Mouse (Mus musculus): ENCODE data around the gene Celsr1. TPM values are rescaled to one million over a fixed set of nuclear protein-coding genes. Genes with fewer than 3 reads are reported as not detected.
A peak's percentile ranks its signal among the peaks of the same experiment; 100 is the strongest.

Celsr1 gene
- polyA plus RNA-seq, 1 experiment from 2014 or later: 3.9 TPM

- WGBS: 76% methylated on average over 10 of the region's 10 CpGs
- no peak overlapping the region for H3K4me2 ChIP-seq
- ATAC-seq (replicated peaks; ENCODE audit: low FRiP score): no peak
These were observed 17.6 kb upstream of the Celsr1 start for GRCm38 (mm10) chr15:86051152-86051551.

GRCm38 (mm10) chr15:86050170-86050743 is 16.7 kb upstream of the Celsr1 start:
- no peaks in the 10 kb centered on the region for H3K27me3 ChIP-seq
- H3K27ac ChIP-seq: no peak overlapping the region
- 73% methylated on average over 4 of the region's 4 CpGs for WGBS
- H3K4me3 ChIP-seq (replicated peaks): no peak overlapping the region
- no peaks in the 10 kb centered on the region for H3K36me3 ChIP-seq
- no peaks in the 10 kb centered on the region for H3K9me3 ChIP-seq (replicated peaks)
- no peak overlapping the region for H3K4me2 ChIP-seq
- ATAC-seq (replicated peaks; ENCODE audit: low FRiP score): no peak
- peaks cover 13% of the 10 kb centered on the region for H3K4me1 ChIP-seq
- H3K9ac ChIP-seq: no peak overlapping the region

More at GRCm38 (mm10) chr15:86051152-86051551, 17.6 kb upstream of the Celsr1 start:
- no peaks in the 10 kb centered on the region for H3K27me3 ChIP-seq
- H3K9ac ChIP-seq: no peak overlapping the region
- H3K27ac ChIP-seq: no peak overlapping the region
- peaks cover 13% of the 10 kb centered on the region for H3K4me1 ChIP-seq
- H3K9me3 ChIP-seq (replicated peaks): no peaks in the 10 kb centered on the region
- H3K36me3 ChIP-seq: no peaks in the 10 kb centered on the region
- H3K4me3 ChIP-seq (replicated peaks): no peak overlapping the region

- H3K4me1 ChIP-seq: peaks cover 13% of the 10 kb centered on the region
- no peak for ATAC-seq (replicated peaks; ENCODE audit: low FRiP score)
- no peak overlapping the region for H3K4me2 ChIP-seq
- no peak overlapping the region for H3K9ac ChIP-seq
- no peak overlapping the region for H3K4me3 ChIP-seq (replicated peaks)
- H3K27me3 ChIP-seq: no peaks in the 10 kb centered on the region
- no peaks in the 10 kb centered on the region for H3K36me3 ChIP-seq
- H3K9me3 ChIP-seq (replicated peaks): no peaks in the 10 kb centered on the region
- 85% methylated on average over 3 of the region's 3 CpGs for WGBS
- H3K27ac ChIP-seq: no peak overlapping the region
These were observed 15.9 kb upstream of the Celsr1 start for GRCm38 (mm10) chr15:86049510-86049909.

- H3K4me2 ChIP-seq: no peak overlapping the region
- H3K4me3 ChIP-seq (replicated peaks): no peak overlapping the region
- H3K9ac ChIP-seq: no peak overlapping the region
- H3K27me3 ChIP-seq: peaks cover 17% of the 10 kb centered on the region
- ATAC-seq (replicated peaks; ENCODE audit: low FRiP score): no peak
- no peaks in the 10 kb centered on the region for H3K36me3 ChIP-seq
- 34% methylated on average over 4 of the region's 4 CpGs for WGBS
- peaks cover 12% of the 10 kb centered on the region for H3K4me1 ChIP-seq
- H3K27ac ChIP-seq: no peak overlapping the region
- H3K9me3 ChIP-seq (replicated peaks): no peaks in the 10 kb centered on the region
These were observed 8.8 kb upstream of the Celsr1 start for GRCm38 (mm10) chr15:86042364-86042763.

GRCm38 (mm10) chr15:86041421-86041820 is 7.8 kb upstream of the Celsr1 start:
- Histone ChIP-seq H3K27me3 (peaks cover 17% of the 10 kb centered on the region), H3K4me1 (peaks cover 12% of the 10 kb centered on the region), H3K27ac (no peak overlapping the region), H3K9ac (no peak overlapping the region), H3K4me2 (no peak overlapping the region), H3K4me3 (replicated peaks) (no peak overlapping the region), H3K9me3 (replicated peaks) (no peaks in the 10 kb centered on the region), H3K36me3 (no peaks in the 10 kb centered on the region)
- ATAC-seq (replicated peaks; ENCODE audit: low FRiP score): no peak
- WGBS: 88% methylated on average over 5 of the region's 5 CpGs

- peak; percentile 23; the same call in 1 of the 2 replicates for ATAC-seq (replicated peaks; ENCODE audit: low FRiP score)
- WGBS: 2% methylated on average over 2 of the region's 2 CpGs
- Histone ChIP-seq H3K4me1 (peaks cover 23% of the 10 kb centered on the region), H3K36me3 (no peaks in the 10 kb centered on the region), H3K9me3 (replicated peaks) (no peaks in the 10 kb centered on the region), H3K27me3 (peaks cover 23% of the 10 kb centered on the region), H3K9ac (no peak overlapping the region), H3K4me2 (no peak overlapping the region), H3K4me3 (replicated peaks) (no peak overlapping the region), H3K27ac (no peak overlapping the region)
These were observed 5.2 kb upstream of the Celsr1 start for GRCm38 (mm10) chr15:86038802-86039201.

GRCm38 (mm10) chr15:86035913-86036312 is 2.3 kb upstream of the Celsr1 start:
- Histone ChIP-seq H3K36me3 (peaks cover 11% of the 10 kb centered on the region), H3K9me3 (replicated peaks) (peaks cover 4% of the 10 kb centered on the region), H3K4me1 (peaks cover 42% of the 10 kb centered on the region), H3K4me3 (replicated peaks) (no peak overlapping the region), H3K4me2 (no peak overlapping the region), H3K27me3 (peaks cover 48% of the 10 kb centered on the region), H3K9ac (no peak overlapping the region), H3K27ac (0 out of 2 replicates have a peak overlapping the region, but pooled peaks have one; percentile 18)
- 62% methylated on average over 3 of the region's 3 CpGs for WGBS
- ATAC-seq (replicated peaks; ENCODE audit: low FRiP score): no peak

- peaks cover 40% of the 10 kb centered on the region for H3K27me3 ChIP-seq
These were observed 1.3 kb upstream of the Celsr1 start for GRCm38 (mm10) chr15:86034781-86035360.

GRCm38 (mm10) chr15:86034021-86034523 is 495 bp upstream of the Celsr1 start:
- Histone ChIP-seq H3K27me3 (peaks cover 33% of the 10 kb centered on the region), H3K9ac (peak overlapping the region; percentile 77), H3K4me3 (replicated peaks) (peak overlapping the region; percentile 72), H3K36me3 (peaks cover 21% of the 10 kb centered on the region), H3K4me1 (peaks cover 59% of the 10 kb centered on the region), H3K9me3 (replicated peaks) (peaks cover 7% of the 10 kb centered on the region), H3K4me2 (peak overlapping the region; percentile 91), H3K27ac (peak overlapping the region; percentile 94)
- under 1% methylated on average over 44 of the region's 44 CpGs for WGBS
- ATAC-seq (replicated peaks; ENCODE audit: low FRiP score): peak; percentile 86

More at GRCm38 (mm10) chr15:86034781-86035360, 1.3 kb upstream of the Celsr1 start:
- H3K4me3 ChIP-seq (replicated peaks): peak overlapping the region; percentile 72
- peaks cover 51% of the 10 kb centered on the region for H3K4me1 ChIP-seq
- H3K36me3 ChIP-seq: peaks cover 21% of the 10 kb centered on the region
- peak overlapping the region; percentile 91 for H3K4me2 ChIP-seq
- peaks cover 7% of the 10 kb centered on the region for H3K9me3 ChIP-seq (replicated peaks)
- 8% methylated on average over 12 of the region's 12 CpGs for WGBS
- peak overlapping the region; percentile 94 for H3K27ac ChIP-seq
- no peak overlapping the region for H3K9ac ChIP-seq
- peak; percentile 38 for ATAC-seq (replicated peaks; ENCODE audit: low FRiP score)

- H3K4me3 ChIP-seq (replicated peaks): peak overlapping the region; percentile 72
- peaks cover 21% of the 10 kb centered on the region for H3K36me3 ChIP-seq
- H3K4me1 ChIP-seq: peaks cover 59% of the 10 kb centered on the region
- peaks cover 7% of the 10 kb centered on the region for H3K9me3 ChIP-seq (replicated peaks)
- H3K27me3 ChIP-seq: peaks cover 31% of the 10 kb centered on the region
- peak overlapping the region; percentile 93; the same call in 1 of the 2 replicates for H3K27ac ChIP-seq
- H3K9ac ChIP-seq: peak overlapping the region; percentile 77
- ATAC-seq (replicated peaks; ENCODE audit: low FRiP score): no peak
- 2% methylated on average over 38 of the region's 38 CpGs for WGBS
- H3K4me2 ChIP-seq: peak overlapping the region; percentile 91
These were observed 776 bp downstream of the Celsr1 start for GRCm38 (mm10) chr15:86032811-86033190.

- no peak for ATAC-seq (replicated peaks; ENCODE audit: low FRiP score)
- Histone ChIP-seq H3K27me3 (peaks cover 26% of the 10 kb centered on the region), H3K4me2 (peak overlapping the region; percentile 50), H3K4me3 (replicated peaks) (0 out of 2 replicates have a peak overlapping the region, but pooled peaks have one; percentile 19), H3K9me3 (replicated peaks) (peaks cover 7% of the 10 kb centered on the region), H3K27ac (no peak overlapping the region), H3K4me1 (peaks cover 66% of the 10 kb centered on the region), H3K36me3 (peaks cover 25% of the 10 kb centered on the region), H3K9ac (no peak overlapping the region)
- 71% methylated on average over 14 of the region's 14 CpGs for WGBS
These were observed 3.6 kb downstream of the Celsr1 start for GRCm38 (mm10) chr15:86029981-86030380.

GRCm38 (mm10) chr15:86027871-86028270 is 5.7 kb downstream of the Celsr1 start:
- peaks cover 25% of the 10 kb centered on the region for H3K36me3 ChIP-seq
- no peak overlapping the region for H3K9ac ChIP-seq
- peaks cover 16% of the 10 kb centered on the region for H3K27me3 ChIP-seq
- H3K9me3 ChIP-seq (replicated peaks): peaks cover 7% of the 10 kb centered on the region
- peak overlapping the region; percentile 10; the same call in 1 of the 2 replicates for H3K27ac ChIP-seq
- peak overlapping the region; percentile 50 for H3K4me2 ChIP-seq
- H3K4me3 ChIP-seq (replicated peaks): peak overlapping the region; percentile 8; the same call in 1 of the 2 replicates
- WGBS: 24% methylated on average over 8 of the region's 8 CpGs
- ATAC-seq (replicated peaks; ENCODE audit: low FRiP score): no peak
- H3K4me1 ChIP-seq: peaks cover 57% of the 10 kb centered on the region

Data from kidney, embryonic 15.5 days (tissue).